Mouse (Mus musculus) inflammation-experienced regulatory T-cells, adult 6 months (primary cell): Measurements from ENCODE around the gene Aldh18a1. TPM values are rescaled to one million over a fixed set of nuclear protein-coding genes. Genes with fewer than 3 reads are reported as not detected.

Experiments
- ATAC-seq: one replicate; pipeline ENCODE4 v1.8.0; 2017
- polyA plus RNA-seq, 3 experiments: library from polyadenylated mRNA; unstranded; fragments of 100-300 nt; shearing (Covaris generic); gene quantifications; one replicate each; pipeline ENCODE4 v1.2.1; 2017

Gene Aldh18a1
- polyA plus RNA-seq, 3 experiments from 2014 or later, result 34.5 to 39.7 (median 38.7) TPM

- ATAC-seq, result no peak
Observed at GRCm38 (mm10) chr19:40523431-40524005, 64.7 kb downstream of the Aldh18a1 start.

GRCm38 (mm10) chr19:40520403-40520802, 67.9 kb downstream of the Aldh18a1 start:
- no peak for ATAC-seq

- no peak for ATAC-seq
Observed at GRCm38 (mm10) chr19:40518706-40519105, 69.6 kb downstream of the Aldh18a1 start.

GRCm38 (mm10) chr19:40515596-40515995, 72.7 kb downstream of the Aldh18a1 start:
- ATAC-seq, result no peak

GRCm38 (mm10) chr19:40514376-40514775, 73.9 kb downstream of the Aldh18a1 start:
- ATAC-seq, result no peak

- ATAC-seq, result peak; percentile 93
Observed at GRCm38 (mm10) chr19:40513632-40514078, 74.6 kb downstream of the Aldh18a1 start, which contains the start of gene Sorbs1. Gene Sorbs1, minus strand, starts transcription at chr19:40513779.

GRCm38 (mm10) chr19:40512500-40513421, 75.5 kb downstream of the Aldh18a1 start:
- peak; percentile 37 for ATAC-seq

- no peak for ATAC-seq
Observed at GRCm38 (mm10) chr19:40511679-40512309, 76.5 kb downstream of the Aldh18a1 start.

GRCm38 (mm10) chr19:40511100-40511439, 77.2 kb downstream of the Aldh18a1 start:
- no peak for ATAC-seq

GRCm38 (mm10) chr19:40510387-40511099, 77.7 kb downstream of the Aldh18a1 start:
- ATAC-seq, result no peak

- no peak for ATAC-seq
Observed at GRCm38 (mm10) chr19:40509274-40509673, 79.0 kb downstream of the Aldh18a1 start.

- ATAC-seq, result no peak
Observed at GRCm38 (mm10) chr19:40508851-40509250, 79.4 kb downstream of the Aldh18a1 start.

- ATAC-seq, result no peak
Observed at GRCm38 (mm10) chr19:40506965-40507364, 81.3 kb downstream of the Aldh18a1 start.

GRCm38 (mm10) chr19:40504336-40504735, 83.9 kb downstream of the Aldh18a1 start:
- no peak for ATAC-seq

Other genes starting within 250 kb of the Aldh18a1 start
- gene Sorbs1, start 74.7 kb downstream of the Aldh18a1 start, polyA plus RNA-seq, result 10 to 100 TPM; 12.3 to 23.7 (median 19.6) TPM
- gene Tctn3, start 23.8 kb upstream of the Aldh18a1 start, polyA plus RNA-seq, result 1 to 10 TPM; 5.8 to 9.4 (median 9.1) TPM
- 10 to 100 TPM; 46.8 to 61.9 (median 50.3) TPM for gene Entpd1, start 23.9 kb upstream of the Aldh18a1 start, polyA plus RNA-seq
- under 1 TPM in 2 of 3 experiments, not detected in 1; 0.13 to 0.15 TPM for gene Cc2d2b, start 160.3 kb upstream of the Aldh18a1 start, polyA plus RNA-seq
- 1 to 10 TPM; 2.7 to 5.1 (median 4.8) TPM for gene Ccnj, start 242.8 kb upstream of the Aldh18a1 start, polyA plus RNA-seq